Mouse (Mus musculus) kidney, postnatal 0 days (tissue): ENCODE results near the gene Rpl10. TPM values are rescaled to one million over a fixed set of nuclear protein-coding genes. Genes with fewer than 3 reads are reported as not detected.

Experiments used
- ATAC-seq: fragments of 200-750 bp; cut with Nextera tagmentation; replicated peaks from 2 replicates; pipeline ENCODE4 v1.8.0; 2017; ENCODE audit warnings: low read depth, moderate number of reproducible peaks, moderate TSS enrichment, moderate library complexity; ENCODE audit not compliant: low FRiP score
- DNase-seq: peaks from one replicate; pipeline ENCODE4 v3.0.0-alpha.2; 2016; ENCODE audit warnings: low spot score
- H3K27ac ChIP-seq: fragments of 300-500 bp; sonication (generic); 2 replicates; pipeline ENCODE4 v1.5.1; 2014; ENCODE audit warnings: mild to moderate bottlenecking
- H3K27me3 ChIP-seq: fragments of 300-500 bp; sonication (generic); 2 replicates; pipeline ENCODE4 v1.6.1; 2014; ENCODE audit warnings: low read length, mixed read lengths; ENCODE audit not compliant: insufficient read depth
- H3K36me3 ChIP-seq: fragments of 300-500 bp; sonication (generic); 2 replicates; pipeline ENCODE4 v1.6.1; 2014; ENCODE audit warnings: low read length, mixed read lengths; ENCODE audit not compliant: insufficient read depth
- H3K4me1 ChIP-seq: fragments of 300-500 bp; sonication (generic); replicated peaks from 2 replicates; pipeline ENCODE4 v1.6.1; 2014; ENCODE audit warnings: antibody characterized with exemption, low read length, mixed read lengths; ENCODE audit not compliant: insufficient read depth
- H3K4me2 ChIP-seq: fragments of 300-500 bp; sonication (generic); 2 replicates; pipeline ENCODE4 v1.6.1; 2014; ENCODE audit warnings: mild to moderate bottlenecking, low read length, moderate library complexity, mixed read lengths
- H3K4me3 ChIP-seq: fragments of 300-500 bp; sonication (generic); replicated peaks from 2 replicates; pipeline ENCODE4 v1.5.1; 2014; ENCODE audit warnings: low read depth, low read length
- H3K9ac ChIP-seq: fragments of 300-500 bp; sonication (generic); 2 replicates; pipeline ENCODE4 v1.6.1; 2014; ENCODE audit warnings: low read depth, low read length
- H3K9me3 ChIP-seq: fragments of 300-500 bp; sonication (generic); replicated peaks from 2 replicates; pipeline ENCODE4 v1.6.1; 2016; ENCODE audit warnings: low read length, inconsistent platforms, mixed read lengths
- CTCF ChIP-seq: IDR thresholded peaks from 2 replicates; pipeline ENCODE4 v1.5.1; 2016; ENCODE audit warnings: antibody characterized with exemption, low read depth, mild to moderate bottlenecking, moderate library complexity
- WGBS: fragments of 180-500 bp; shearing (Covaris S2); extraction: QIAGEN DNeasy Blood & Tissue Kit; methylation state at CpG from one replicate; pipeline ENCODE4 v1.1.7; 2014; 5-methylcytosine and 5-hydroxymethylcytosine counted together
- polyA plus RNA-seq: library from polyadenylated mRNA; unstranded; fragments of >200 nt; fragmentation: Nextera tagmentation; extraction: Ambion mirVana; gene quantifications from 2 replicates; pipeline ENCODE4 v1.2.1, GENCODE M21; 2015

Rpl10 gene
- polyA plus RNA-seq, 1 experiment from 2014 or later = 883 TPM

GRCm38 (mm10) chrX:74277916-74278315, 7.3 kb downstream of the Rpl10 start:
- no peaks in the 10 kb centered on the region for H3K27me3 ChIP-seq
- no peak for ATAC-seq
- no peak overlapping the region for H3K4me2 ChIP-seq

DNA sequence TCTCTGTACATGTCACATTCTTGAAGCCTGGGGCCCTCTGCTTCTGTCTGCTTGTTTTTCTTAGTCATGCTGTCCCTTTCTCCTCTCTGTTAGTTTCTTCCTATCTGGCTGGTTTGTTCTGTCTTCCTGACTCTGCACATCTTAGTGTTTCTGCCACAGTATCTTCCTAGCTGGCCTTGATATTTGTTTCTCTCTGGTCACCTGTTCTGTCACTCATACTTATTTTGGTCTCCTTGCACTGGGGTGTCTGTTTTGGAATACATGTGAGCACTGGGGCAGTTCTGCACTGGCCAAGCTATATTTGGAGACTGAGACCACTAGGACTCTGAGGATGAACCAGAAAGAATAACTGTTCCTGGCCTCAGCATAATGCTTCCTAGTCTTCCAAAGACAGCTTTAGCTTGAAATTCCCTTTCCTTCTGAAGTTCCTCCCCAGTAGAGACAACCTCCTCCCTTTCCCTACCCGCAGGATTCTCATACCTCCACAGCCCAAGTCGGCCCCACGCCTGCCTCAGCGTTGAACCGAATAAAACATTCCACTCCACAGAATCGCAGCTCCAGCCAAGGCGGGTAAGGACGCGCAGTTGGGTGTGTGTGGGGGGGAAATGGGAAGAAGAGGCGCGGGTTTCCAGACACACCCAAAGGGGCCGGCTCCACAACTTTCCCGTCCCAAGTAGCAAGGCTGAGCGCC, 10.6 kb downstream of the Rpl10 start:
- no peak for TF ChIP-seq CTCF
- H3K27ac ChIP-seq = peak overlapping the region; percentile 88
- H3K4me1 ChIP-seq = no peaks in the 10 kb centered on the region
- WGBS = 22% methylated on average over 14 of the region's 14 CpGs
- H3K27me3 ChIP-seq = no peaks in the 10 kb centered on the region
- DNase-seq = no peak
- H3K9me3 ChIP-seq = no peaks in the 10 kb centered on the region
- peak overlapping the region; percentile 57 for H3K4me3 ChIP-seq
- ATAC-seq = no peak
- peak overlapping the region; percentile 77 for H3K4me2 ChIP-seq
- H3K36me3 ChIP-seq = no peaks in the 10 kb centered on the region
- H3K9ac ChIP-seq = 0 out of 2 replicates have a peak overlapping the region, but pooled peaks have one; percentile 47

More at GRCm38 (mm10) chrX:74277916-74278315, 7.3 kb downstream of the Rpl10 start:
- no peak overlapping the region for H3K27ac ChIP-seq
- no peak overlapping the region for H3K4me3 ChIP-seq
- no peak for DNase-seq
- H3K36me3 ChIP-seq = no peaks in the 10 kb centered on the region
- WGBS = 77% methylated on average over 7 of the region's 8 CpGs
- no peaks in the 10 kb centered on the region for H3K4me1 ChIP-seq
- TF ChIP-seq CTCF = no peak
- no peak overlapping the region for H3K9ac ChIP-seq
- no peaks in the 10 kb centered on the region for H3K9me3 ChIP-seq

DNA sequence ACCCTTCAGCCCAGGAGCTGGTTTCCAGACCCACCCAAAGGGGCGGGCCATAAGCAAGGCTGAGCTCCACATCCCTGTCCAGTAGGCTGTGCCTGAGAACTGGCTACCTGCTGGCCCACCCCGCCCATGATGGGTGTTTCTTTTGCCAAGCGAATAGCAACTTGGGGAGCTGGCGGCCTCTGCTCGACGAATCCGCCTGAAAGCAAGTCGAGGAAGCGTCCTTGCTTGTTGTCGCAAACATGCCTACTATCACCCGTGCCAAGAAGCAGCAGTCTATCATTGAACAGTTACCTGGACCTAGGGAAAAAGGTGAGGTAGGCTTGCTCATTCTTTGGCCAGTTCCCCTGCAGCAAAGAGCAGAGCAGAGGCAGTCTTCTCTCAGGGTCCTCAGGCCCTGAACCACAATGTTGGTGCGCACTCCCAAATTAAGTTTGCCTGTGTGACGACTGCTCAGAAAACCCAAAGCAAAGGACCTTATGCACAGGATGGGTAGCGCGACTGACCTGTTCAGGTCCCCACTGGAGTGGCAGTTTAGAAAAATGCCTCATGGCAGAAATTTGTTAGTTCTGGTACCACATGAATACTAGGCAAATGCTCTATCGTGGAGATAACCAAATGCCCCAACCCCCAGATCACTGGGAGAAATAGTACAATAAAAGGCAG, 11.3 kb downstream of the Rpl10 start, which contains the start of the genes Taz and Dnase1l1:
TSS of gene Taz (plus strand) at position 181 of the 663 bp plus-strand sequence.
TSS of gene Dnase1l1 (minus strand) at position 606 of the 663 bp plus-strand sequence.
- TF ChIP-seq CTCF = peak; percentile 25; the same call in 1 of the 2 replicates
- Histone ChIP-seq H3K9ac (peak within 1 kb of the TSS; percentile 76), H3K4me1 (no peaks in the 10 kb centered on the region), H3K27me3 (no peaks in the 10 kb centered on the region), H3K36me3 (no peaks in the 10 kb centered on the region), H3K9me3 (no peaks in the 10 kb centered on the region), H3K4me3 (peak within 1 kb of the TSS; percentile 57), H3K4me2 (peak within 1 kb of the TSS; percentile 77), H3K27ac (peak within 1 kb of the TSS; percentile 88)
- peak; percentile 90 for ATAC-seq
- 27% methylated on average over 16 of the region's 16 CpGs for WGBS
- DNase-seq = peak; percentile 87

DNA sequence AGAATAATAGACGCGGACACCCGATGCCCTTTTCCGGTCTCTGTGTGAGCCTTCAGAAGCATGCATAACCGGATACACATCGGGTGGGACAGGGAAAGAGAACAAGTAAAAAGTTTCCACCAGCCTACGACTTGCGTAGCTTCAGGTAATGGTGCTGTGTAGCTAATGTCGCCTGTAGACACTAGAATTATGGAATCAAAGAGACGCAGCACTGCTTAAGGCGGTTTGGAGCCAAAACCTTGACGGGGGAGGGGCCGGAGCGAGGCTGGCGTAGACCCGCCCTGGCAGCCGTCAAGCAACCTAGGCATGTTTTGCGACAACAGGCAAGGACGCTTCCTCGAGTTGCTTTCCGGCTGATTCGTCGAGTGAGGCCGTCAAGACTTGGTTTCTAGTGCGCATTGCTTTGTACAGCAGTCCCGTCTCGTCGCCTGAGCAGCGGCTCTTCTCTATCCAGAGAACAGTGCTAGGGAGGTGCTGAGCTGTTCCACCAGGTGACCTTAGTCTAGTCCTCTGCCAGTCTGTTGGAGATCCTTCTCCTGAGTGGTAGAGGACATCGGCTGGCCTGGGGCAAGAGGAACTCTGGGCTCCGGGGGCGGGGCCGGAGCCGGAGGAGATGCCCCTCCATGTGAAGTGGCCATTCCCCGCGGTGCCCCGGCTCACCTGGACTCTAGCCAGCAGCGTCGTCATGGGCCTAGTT, 11.9 kb downstream of the Rpl10 start:
- ATAC-seq (peak; percentile 76), DNase-seq (peak; percentile 88)
- no peaks in the 10 kb centered on the region for H3K4me1 ChIP-seq
- H3K4me2 ChIP-seq = peak overlapping the region; percentile 77
- TF ChIP-seq CTCF = no peak
- WGBS = 29% methylated on average over 39 of the region's 39 CpGs
- peak overlapping the region; percentile 76 for H3K9ac ChIP-seq
- H3K27me3 ChIP-seq = no peaks in the 10 kb centered on the region
- H3K4me3 ChIP-seq = peak overlapping the region; percentile 57
- no peaks in the 10 kb centered on the region for H3K36me3 ChIP-seq
- no peaks in the 10 kb centered on the region for H3K9me3 ChIP-seq
- H3K27ac ChIP-seq = peak overlapping the region; percentile 88

DNA sequence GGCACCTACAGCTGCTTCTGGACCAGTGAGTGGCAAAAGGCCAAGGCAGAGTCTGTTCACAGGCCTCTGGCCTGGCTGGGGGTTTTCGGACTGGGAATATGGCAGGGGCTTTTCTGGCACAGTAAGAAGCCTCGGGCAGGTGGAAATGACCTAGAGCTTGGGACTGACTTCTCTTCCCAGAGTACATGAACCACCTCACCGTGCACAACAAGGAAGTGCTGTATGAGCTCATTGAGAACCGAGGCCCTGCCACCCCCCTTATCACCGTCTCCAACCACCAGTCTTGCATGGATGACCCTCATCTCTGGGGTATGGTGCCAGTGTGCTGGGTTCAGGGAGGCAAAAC, 12.5 kb downstream of the Rpl10 start:
- H3K4me3 ChIP-seq = peak overlapping the region; percentile 57
- no peak for TF ChIP-seq CTCF
- H3K9ac ChIP-seq = peak overlapping the region; percentile 76
- no peaks in the 10 kb centered on the region for H3K27me3 ChIP-seq
- no peaks in the 10 kb centered on the region for H3K9me3 ChIP-seq
- H3K27ac ChIP-seq = peak overlapping the region; percentile 88
- no peak; the same call in 1 of the 2 replicates for ATAC-seq
- H3K4me2 ChIP-seq = peak overlapping the region; percentile 77
- H3K36me3 ChIP-seq = no peaks in the 10 kb centered on the region
- 48% methylated on average over 5 of the region's 5 CpGs for WGBS
- DNase-seq = no peak
- no peaks in the 10 kb centered on the region for H3K4me1 ChIP-seq

GRCm38 (mm10) chrX:74293431-74293830, 22.8 kb downstream of the Rpl10 start:
- no peaks in the 10 kb centered on the region for H3K9me3 ChIP-seq
- ATAC-seq (no peak), DNase-seq (no peak)
- TF ChIP-seq CTCF = no peak
- no peaks in the 10 kb centered on the region for H3K36me3 ChIP-seq
- no peak overlapping the region for H3K4me2 ChIP-seq
- 78% methylated on average over 4 of the region's 4 CpGs for WGBS
- no peaks in the 10 kb centered on the region for H3K4me1 ChIP-seq
- H3K9ac ChIP-seq = no peak overlapping the region
- H3K27ac ChIP-seq = no peak overlapping the region
- H3K4me3 ChIP-seq = no peak overlapping the region
- no peaks in the 10 kb centered on the region for H3K27me3 ChIP-seq
